Mouse (Mus musculus): Measurements from ENCODE around the gene Syt14. TPM values are rescaled to one million over a fixed set of nuclear protein-coding genes. Genes with fewer than 3 reads are reported as not detected.

The Syt14 gene
- polyA plus RNA-seq, 2 experiments: 4.7 to 4.8 TPM

- peak; percentile 94 for ATAC-seq (ENCODE audit: insufficient read depth)
- Histone ChIP-seq H3K4me1 (replicated peaks; ENCODE audit: control insufficient read depth in 2 of 2, insufficient read depth in 2 of 2, low read length in 1 of 2) (peaks cover 35 to 38% of the 10 kb centered on the region in 2 experiments), H3K9me3 (ENCODE audit: control insufficient read depth, low read length) (no peaks in the 10 kb centered on the region), H3K4me2 (ENCODE audit: low read depth) (peak overlapping the region; percentile 64), H3K9ac (replicated peaks) (peak overlapping the region; percentile 23), H3K4me3 (ENCODE audit: insufficient read depth in 1 of 2, low read depth in 2 of 2, low read length in 2 of 2) (no peak overlapping the region; a peak in 2 of 4 replicates), H3K27ac (peak overlapping the region; percentile 88), H3K27me3 (ENCODE audit: control insufficient read depth, insufficient read depth, low read length) (no peaks in the 10 kb centered on the region), H3K36me3 (replicated peaks; ENCODE audit: control insufficient read depth, insufficient read depth, low read depth) (no peaks in the 10 kb centered on the region)
- peak; percentile 73 to 75 (median 73) for DNase-seq (ENCODE audit: low read depth in 3 of 3, low spot score in 3 of 3)
- TF ChIP-seq EP300 (IDR thresholded peaks at IDR 0.05; ENCODE audit: low read depth) (peak; percentile 90), CTCF (IDR thresholded peaks at IDR 0.05; ENCODE audit: low read depth) (no peak)
- 38% methylated on average over 2 of the region's 2 CpGs for WGBS (ENCODE audit: insufficient replicate concordance)
These were observed 41.2 kb downstream of the Syt14 start for GRCm38 (mm10) chr1:192994179-192994873.

GRCm38 (mm10) chr1:192993491-192993890, 42.1 kb downstream of the Syt14 start:
- ATAC-seq (ENCODE audit: insufficient read depth): peak; percentile 84
- peak overlapping the region; percentile 64 for H3K4me2 ChIP-seq (ENCODE audit: low read depth)
- peak in 2 of 3 experiments; percentile 52 to 56 for DNase-seq (ENCODE audit: low read depth in 3 of 3, low spot score in 3 of 3)
- peak overlapping the region; percentile 27 for H3K9ac ChIP-seq (replicated peaks)
- H3K9me3 ChIP-seq (ENCODE audit: control insufficient read depth, low read length): no peaks in the 10 kb centered on the region
- no peaks in the 10 kb centered on the region for H3K27me3 ChIP-seq (ENCODE audit: control insufficient read depth, insufficient read depth, low read length)
- no peak for TF ChIP-seq EP300 (IDR thresholded peaks at IDR 0.05; ENCODE audit: low read depth)
- no peak for TF ChIP-seq CTCF (IDR thresholded peaks at IDR 0.05; ENCODE audit: low read depth)
- H3K27ac ChIP-seq: peak overlapping the region; percentile 88
- H3K4me3 ChIP-seq (ENCODE audit: insufficient read depth in 1 of 2, low read depth in 2 of 2, low read length in 2 of 2): peak overlapping the region in 1 of 2 experiments; percentile 17; a peak in 2 of 4 replicates
- H3K36me3 ChIP-seq (replicated peaks; ENCODE audit: control insufficient read depth, insufficient read depth, low read depth): no peaks in the 10 kb centered on the region
- H3K4me1 ChIP-seq (replicated peaks; ENCODE audit: control insufficient read depth in 2 of 2, insufficient read depth in 2 of 2, low read length in 1 of 2): peaks cover 35% of the 10 kb centered on the region in 2 experiments

GRCm38 (mm10) chr1:192987203-192987602, 48.4 kb downstream of the Syt14 start:
- TF ChIP-seq CTCF (IDR thresholded peaks at IDR 0.05; ENCODE audit: low read depth): no peak
- 0 out of 2 replicates have a peak, but pooled peaks have one; percentile 46 for TF ChIP-seq EP300 (IDR thresholded peaks at IDR 0.05; ENCODE audit: low read depth)
- H3K4me3 ChIP-seq (ENCODE audit: insufficient read depth in 1 of 2, low read depth in 2 of 2, low read length in 2 of 2): no peak overlapping the region
- peaks cover 6 to 15% of the 10 kb centered on the region in 2 experiments for H3K4me1 ChIP-seq (replicated peaks; ENCODE audit: control insufficient read depth in 2 of 2, insufficient read depth in 2 of 2, low read length in 1 of 2)
- ATAC-seq (ENCODE audit: insufficient read depth) (peak; percentile 73), DNase-seq (ENCODE audit: low read depth in 3 of 3, low spot score in 3 of 3) (no peak)
- H3K9me3 ChIP-seq (ENCODE audit: control insufficient read depth, low read length): no peaks in the 10 kb centered on the region
- no peaks in the 10 kb centered on the region for H3K36me3 ChIP-seq (replicated peaks; ENCODE audit: control insufficient read depth, insufficient read depth, low read depth)
- H3K4me2 ChIP-seq (ENCODE audit: low read depth): no peak overlapping the region
- 57% methylated on average over 3 of the region's 3 CpGs for WGBS (ENCODE audit: insufficient replicate concordance)
- H3K27me3 ChIP-seq (ENCODE audit: control insufficient read depth, insufficient read depth, low read length): no peaks in the 10 kb centered on the region
- H3K9ac ChIP-seq (replicated peaks): no peak overlapping the region
- no peak overlapping the region for H3K27ac ChIP-seq

- no peaks in the 10 kb centered on the region for H3K36me3 ChIP-seq (replicated peaks; ENCODE audit: control insufficient read depth, insufficient read depth, low read depth)
- H3K9me3 ChIP-seq (ENCODE audit: control insufficient read depth, low read length): no peaks in the 10 kb centered on the region
- peaks cover 12 to 19% of the 10 kb centered on the region in 2 experiments for H3K4me1 ChIP-seq (replicated peaks; ENCODE audit: control insufficient read depth in 2 of 2, insufficient read depth in 2 of 2, low read length in 1 of 2)
- 29% methylated on average over 3 of the region's 3 CpGs for WGBS (ENCODE audit: insufficient replicate concordance)
- H3K27me3 ChIP-seq (ENCODE audit: control insufficient read depth, insufficient read depth, low read length): no peaks in the 10 kb centered on the region
- H3K4me3 ChIP-seq (ENCODE audit: insufficient read depth in 1 of 2, low read depth in 2 of 2, low read length in 2 of 2): no peak overlapping the region
- no peak overlapping the region for H3K9ac ChIP-seq (replicated peaks)
- DNase-seq (ENCODE audit: low read depth in 3 of 3, low spot score in 3 of 3): no peak
- TF ChIP-seq EP300 (IDR thresholded peaks at IDR 0.05; ENCODE audit: low read depth): no peak
- ATAC-seq (ENCODE audit: insufficient read depth): no peak
- H3K27ac ChIP-seq: no peak overlapping the region
- H3K4me2 ChIP-seq (ENCODE audit: low read depth): no peak overlapping the region
These were observed 49.1 kb downstream of the Syt14 start for GRCm38 (mm10) chr1:192986481-192986880.

- H3K4me1 ChIP-seq (replicated peaks; ENCODE audit: control insufficient read depth in 2 of 2, insufficient read depth in 2 of 2, low read length in 1 of 2): peaks cover 16 to 23% of the 10 kb centered on the region in 2 experiments
- ATAC-seq (ENCODE audit: insufficient read depth): no peak
- TF ChIP-seq EP300 (IDR thresholded peaks at IDR 0.05; ENCODE audit: low read depth) (no peak), CTCF (IDR thresholded peaks at IDR 0.05; ENCODE audit: low read depth) (peak; percentile 27; the same call in 1 of the 2 replicates)
- DNase-seq (ENCODE audit: low read depth in 3 of 3, low spot score in 3 of 3): no peak
- H3K9ac ChIP-seq (replicated peaks): no peak overlapping the region
- H3K4me2 ChIP-seq (ENCODE audit: low read depth): no peak overlapping the region
- H3K4me3 ChIP-seq (ENCODE audit: insufficient read depth in 1 of 2, low read depth in 2 of 2, low read length in 2 of 2): no peak overlapping the region
- peaks cover 3% of the 10 kb centered on the region; the same call in 1 of the 2 replicates for H3K36me3 ChIP-seq (replicated peaks; ENCODE audit: control insufficient read depth, insufficient read depth, low read depth)
- H3K9me3 ChIP-seq (ENCODE audit: control insufficient read depth, low read length): no peaks in the 10 kb centered on the region
- no peak overlapping the region for H3K27ac ChIP-seq
- 83% methylated on average over 4 of the region's 4 CpGs for WGBS (ENCODE audit: insufficient replicate concordance)
- H3K27me3 ChIP-seq (ENCODE audit: control insufficient read depth, insufficient read depth, low read length): no peaks in the 10 kb centered on the region
These were observed 51.2 kb downstream of the Syt14 start for GRCm38 (mm10) chr1:192984333-192984732.
